Mouse (Mus musculus) ES-CJ7 (cell line): ENCODE results near the gene Itpripl1.
"Not testable (repeated sequence)": the region's sequence is repeated elsewhere in the genome, so short reads cannot be mapped to it uniquely, and the experiment has no call there.

ENCODE experiments used
- DNase-seq: peaks from one replicate; pipeline ENCODE4 v3.0.0; 2011; ENCODE audit warnings: low read depth, low spot score

The Itpripl1 gene

GRCm38 (mm10) chr2:127090151-127090550 is 53.1 kb downstream of the Itpripl1 start:
- DNase-seq, result not testable (repeated sequence)
